Mouse (Mus musculus) midbrain, embryonic 11.5 days (tissue): ENCODE results near the gene Podxl2. TPM values are rescaled to one million over a fixed set of nuclear protein-coding genes. Genes with fewer than 3 reads are reported as not detected.

ENCODE experiments used
- ATAC-seq: fragments of 200-750 bp; cut with Nextera tagmentation; 2 replicates; pipeline ENCODE4 v1.8.0; 2017; ENCODE audit warnings: moderate TSS enrichment, moderate library complexity; ENCODE audit not compliant: low FRiP score
- DNase-seq: peaks from one replicate; pipeline ENCODE4 v3.0.0; 2015; ENCODE audit warnings: low spot score; ENCODE audit errors: missing footprints
- H3K27ac ChIP-seq: fragments of 300-500 bp; sonication (generic); 2 replicates; pipeline ENCODE4 v1.5.1; 2014; ENCODE audit warnings: low read depth, low read length
- H3K27me3 ChIP-seq: fragments of 300-500 bp; sonication (generic); 2 replicates; pipeline ENCODE4 v1.6.1; 2014; ENCODE audit warnings: mild to moderate bottlenecking, low read length, moderate library complexity, mixed read lengths; ENCODE audit not compliant: control insufficient read depth, insufficient read depth
- H3K36me3 ChIP-seq: fragments of 300-500 bp; sonication (generic); 2 replicates; pipeline ENCODE4 v1.6.1; 2014; ENCODE audit warnings: mild to moderate bottlenecking, low read length, moderate library complexity, mixed read lengths; ENCODE audit not compliant: control insufficient read depth, insufficient read depth
- H3K4me1 ChIP-seq: fragments of 300-500 bp; sonication (generic); 2 replicates; pipeline ENCODE4 v1.6.1; 2014; ENCODE audit warnings: low read length; ENCODE audit not compliant: control insufficient read depth, insufficient read depth
- H3K4me2 ChIP-seq: fragments of 300-500 bp; sonication (generic); 2 replicates; pipeline ENCODE4 v1.6.1; 2014; ENCODE audit warnings: mild to moderate bottlenecking, moderate library complexity
- H3K4me3 ChIP-seq: fragments of 300-500 bp; sonication (generic); 2 replicates; pipeline ENCODE4 v1.5.1; 2014; ENCODE audit warnings: low read depth, low read length
- H3K9ac ChIP-seq: fragments of 300-500 bp; sonication (generic); 2 replicates; pipeline ENCODE4 v1.6.1; 2014; ENCODE audit warnings: low read length
- H3K9me3 ChIP-seq: fragments of 300-500 bp; sonication (generic); 2 replicates; pipeline ENCODE4 v1.6.1; 2016; ENCODE audit warnings: low read length; ENCODE audit not compliant: control insufficient read depth
- WGBS: fragments of 180-500 bp; shearing (Covaris S2); extraction: QIAGEN DNeasy Blood & Tissue Kit; methylation state at CpG from one replicate; pipeline ENCODE4 v1.1.7; 2014; 5-methylcytosine and 5-hydroxymethylcytosine counted together
- polyA plus RNA-seq: library from polyadenylated mRNA; unstranded; fragments of >200 nt; fragmentation: Nextera tagmentation; extraction: Ambion mirVana; gene quantifications from 2 replicates; pipeline ENCODE4 v1.2.1, GENCODE M21; 2014

Gene Podxl2
- polyA plus RNA-seq: 118 and 119 TPM in 2 replicates

GRCm38 (mm10) chr6:88874868-88875508 is at the start of gene Podxl2:
Gene Podxl2 (minus strand): TSS chr6:88875044.
- Histone ChIP-seq H3K36me3 (no peaks in the 10 kb centered on the region), H3K4me1 (peaks cover 11% of the 10 kb centered on the region), H3K9me3 (no peaks in the 10 kb centered on the region), H3K9ac (peak within 1 kb of the TSS; percentile 94), H3K27ac (peak within 1 kb of the TSS; percentile 10), H3K27me3 (peaks cover 4% of the 10 kb centered on the region), H3K4me2 (peak within 1 kb of the TSS; percentile 100), H3K4me3 (peak within 1 kb of the TSS; percentile 62)
- peak; percentile 99 for DNase-seq
- peak; percentile 85 for ATAC-seq
- WGBS: 6% methylated on average over 53 of the region's 63 CpGs

DNA sequence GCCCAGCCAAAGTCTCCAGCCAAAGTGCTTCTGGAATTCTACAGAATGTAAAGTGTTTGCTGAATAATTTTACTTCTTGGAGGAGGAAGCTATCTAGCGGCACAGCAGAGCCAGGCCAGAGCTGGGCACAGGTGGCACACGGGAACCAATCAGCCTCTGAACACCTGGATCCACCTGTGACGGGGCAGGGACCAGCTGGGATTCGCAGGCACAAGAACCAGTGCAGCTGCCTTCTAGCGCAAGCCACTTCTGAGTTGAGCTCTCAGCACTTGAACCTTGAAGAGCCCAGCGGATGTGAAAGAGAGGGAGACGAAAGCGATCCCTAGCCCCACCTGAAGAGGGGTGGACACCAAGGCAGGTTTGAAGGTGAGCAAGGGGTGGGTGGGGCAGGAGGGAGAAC is 44.0 kb upstream of the Podxl2 start:
- H3K27me3 ChIP-seq: no peaks in the 10 kb centered on the region
- no peak for ATAC-seq
- H3K4me2 ChIP-seq: no peak overlapping the region
- DNase-seq: no peak
- no peak overlapping the region for H3K9ac ChIP-seq
- no peak overlapping the region for H3K4me3 ChIP-seq
- no peak overlapping the region for H3K27ac ChIP-seq
- 83% methylated on average over 8 of the region's 8 CpGs for WGBS
- no peaks in the 10 kb centered on the region; the same call in 1 of the 2 replicates for H3K4me1 ChIP-seq
- H3K36me3 ChIP-seq: no peaks in the 10 kb centered on the region
- no peaks in the 10 kb centered on the region for H3K9me3 ChIP-seq

- Histone ChIP-seq H3K4me2 (no peak overlapping the region), H3K4me1 (no peaks in the 10 kb centered on the region), H3K36me3 (no peaks in the 10 kb centered on the region), H3K4me3 (no peak overlapping the region), H3K27me3 (no peaks in the 10 kb centered on the region), H3K9me3 (no peaks in the 10 kb centered on the region), H3K27ac (no peak overlapping the region), H3K9ac (no peak overlapping the region)
- 54% methylated on average over 1 of the region's 1 CpGs for WGBS
- DNase-seq: peak; percentile 85
- no peak; the same call in 1 of the 2 replicates for ATAC-seq
These were observed 41.3 kb upstream of the Podxl2 start for GRCm38 (mm10) chr6:88916153-88916552.

- DNase-seq (no peak), ATAC-seq (no peak)
- Histone ChIP-seq H3K4me2 (no peak overlapping the region), H3K4me3 (no peak overlapping the region), H3K9ac (no peak overlapping the region), H3K36me3 (no peaks in the 10 kb centered on the region), H3K27ac (peak overlapping the region; percentile 40; the same call in 1 of the 2 replicates), H3K9me3 (no peaks in the 10 kb centered on the region), H3K4me1 (no peaks in the 10 kb centered on the region), H3K27me3 (no peaks in the 10 kb centered on the region)
- WGBS: 80% methylated on average over 4 of the region's 4 CpGs
These were observed 40.7 kb upstream of the Podxl2 start for GRCm38 (mm10) chr6:88915510-88915909.

- ATAC-seq: no peak
- Histone ChIP-seq H3K9me3 (no peaks in the 10 kb centered on the region), H3K4me1 (no peaks in the 10 kb centered on the region), H3K27ac (no peak overlapping the region), H3K9ac (no peak overlapping the region), H3K27me3 (no peaks in the 10 kb centered on the region), H3K4me3 (no peak overlapping the region), H3K36me3 (no peaks in the 10 kb centered on the region), H3K4me2 (no peak overlapping the region)
- 84% methylated on average over 5 of the region's 5 CpGs for WGBS
- no peak for DNase-seq
These were observed 40.0 kb upstream of the Podxl2 start for GRCm38 (mm10) chr6:88914799-88915198.

- H3K4me1 ChIP-seq: no peaks in the 10 kb centered on the region
- ATAC-seq (no peak), DNase-seq (no peak)
- no peak overlapping the region for H3K4me3 ChIP-seq
- H3K9ac ChIP-seq: no peak overlapping the region
- no peaks in the 10 kb centered on the region for H3K36me3 ChIP-seq
- no peaks in the 10 kb centered on the region for H3K9me3 ChIP-seq
- H3K4me2 ChIP-seq: no peak overlapping the region
- H3K27ac ChIP-seq: no peak overlapping the region
- H3K27me3 ChIP-seq: no peaks in the 10 kb centered on the region
These were observed 38.6 kb upstream of the Podxl2 start for GRCm38 (mm10) chr6:88913440-88913839.

GRCm38 (mm10) chr6:88913022-88913421 is 38.2 kb upstream of the Podxl2 start:
- Histone ChIP-seq H3K9ac (no peak overlapping the region), H3K4me2 (no peak overlapping the region), H3K4me1 (no peaks in the 10 kb centered on the region), H3K27ac (no peak overlapping the region), H3K9me3 (no peaks in the 10 kb centered on the region), H3K27me3 (no peaks in the 10 kb centered on the region), H3K36me3 (no peaks in the 10 kb centered on the region), H3K4me3 (no peak overlapping the region)
- 86% methylated on average over 4 of the region's 4 CpGs for WGBS
- no peak for DNase-seq
- no peak for ATAC-seq

- H3K27ac ChIP-seq: no peak overlapping the region
- 85% methylated on average over 6 of the region's 6 CpGs for WGBS
- peaks cover 2% of the 10 kb centered on the region; the same call in 1 of the 2 replicates for H3K4me1 ChIP-seq
- no peak for ATAC-seq
- H3K4me3 ChIP-seq: no peak overlapping the region
- H3K36me3 ChIP-seq: no peaks in the 10 kb centered on the region
- H3K9me3 ChIP-seq: no peaks in the 10 kb centered on the region
- H3K27me3 ChIP-seq: no peaks in the 10 kb centered on the region
- H3K9ac ChIP-seq: no peak overlapping the region
- no peak overlapping the region for H3K4me2 ChIP-seq
- no peak for DNase-seq
These were observed 34.3 kb upstream of the Podxl2 start for GRCm38 (mm10) chr6:88909151-88909550.

- 19% methylated on average over 16 of the region's 16 CpGs for WGBS
- Histone ChIP-seq H3K27me3 (no peaks in the 10 kb centered on the region), H3K9me3 (no peaks in the 10 kb centered on the region), H3K4me1 (peaks cover 16% of the 10 kb centered on the region), H3K4me3 (no peak overlapping the region), H3K4me2 (no peak overlapping the region), H3K9ac (no peak overlapping the region), H3K36me3 (no peaks in the 10 kb centered on the region), H3K27ac (no peak overlapping the region)
- DNase-seq (peak; percentile 97), ATAC-seq (peak; percentile 17; the same call in 1 of the 2 replicates)
These were observed 31.7 kb upstream of the Podxl2 start for GRCm38 (mm10) chr6:88906369-88907108.
